Mouse (Mus musculus): ENCODE results near the gene Ddb1.
"Not testable (repeated sequence)": the region's sequence is repeated elsewhere in the genome, so short reads cannot be mapped to it uniquely, and the experiment has no call there.

Gene Ddb1

DNA sequence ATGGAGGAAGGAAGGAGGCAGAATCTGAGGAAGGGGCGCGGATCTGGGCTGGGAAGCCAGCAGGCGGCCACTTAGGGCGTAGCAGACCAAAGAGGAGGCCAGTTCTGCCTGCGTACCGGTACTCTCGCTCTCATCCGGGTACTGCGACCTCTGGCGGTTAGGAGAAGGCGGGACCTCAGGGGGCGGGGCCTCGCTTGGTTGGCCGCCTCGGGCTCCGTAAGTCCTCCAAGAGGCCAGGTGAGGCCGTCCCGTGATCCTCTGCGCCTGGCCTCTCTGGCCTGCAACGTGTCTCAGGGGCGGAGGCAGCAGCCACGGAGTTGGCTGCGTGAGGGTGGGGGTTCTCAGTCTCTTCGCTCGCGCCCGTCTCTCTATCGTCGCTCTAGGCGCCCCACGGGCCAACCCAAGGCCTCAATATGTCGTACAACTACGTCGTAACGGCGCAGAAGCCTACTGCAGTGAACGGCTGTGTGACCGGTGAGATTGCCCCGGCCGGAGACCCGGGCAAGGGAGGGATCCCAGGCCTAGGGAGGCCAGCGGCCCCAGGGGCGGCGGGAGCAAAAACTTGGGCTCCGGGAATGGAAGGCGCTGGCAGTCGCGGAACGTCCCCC lies at the start of gene Ddb1, which contains the start of gene Tkfc:
Ddb1 (plus strand) TSS at position 35 of the 608 bp plus-strand sequence.
Tkfc (minus strand) TSS at position 362 of the 608 bp plus-strand sequence.
- ATAC-seq (ENCODE audit: low TSS enrichment) = peak; percentile 90

GRCm38 (mm10) chr19:10555624-10556510 lies 49.3 kb upstream of the Ddb1 start, which contains the start of gene Tmem216:
Gene Tmem216, minus strand, starts transcription at chr19:10556238.
- peak; percentile 98 for ATAC-seq (ENCODE audit: low TSS enrichment)

GRCm38 (mm10) chr19:10557001-10557400 lies 48.1 kb upstream of the Ddb1 start:
- ATAC-seq (ENCODE audit: low TSS enrichment) = no peak

- ATAC-seq (ENCODE audit: low TSS enrichment) = no peak
Measured at GRCm38 (mm10) chr19:10557430-10557829, 47.7 kb upstream of the Ddb1 start.

- not testable (repeated sequence) for ATAC-seq (ENCODE audit: low TSS enrichment)
Measured at GRCm38 (mm10) chr19:10557837-10558375, 47.2 kb upstream of the Ddb1 start.

DNA sequence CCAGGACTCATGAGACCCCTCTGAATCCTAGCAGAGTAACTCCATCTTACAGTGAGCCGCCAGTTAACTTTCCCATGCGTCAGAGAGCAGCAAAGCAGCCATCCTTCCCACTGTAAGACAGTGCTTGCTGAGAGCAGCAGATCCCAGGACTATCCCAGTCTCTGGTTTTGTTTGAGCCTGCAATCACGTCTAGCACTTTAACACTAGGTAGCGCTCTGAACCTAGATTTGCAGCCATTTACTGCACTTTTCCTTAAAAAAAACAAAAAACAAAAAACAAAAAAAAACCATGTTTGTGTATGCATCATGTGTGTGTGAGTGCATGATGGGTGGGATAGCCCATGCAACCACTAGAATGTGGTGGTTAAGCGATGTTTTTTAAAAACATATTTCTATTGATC lies 45.0 kb upstream of the Ddb1 start:
- no peak for ATAC-seq (ENCODE audit: low TSS enrichment)

DNA sequence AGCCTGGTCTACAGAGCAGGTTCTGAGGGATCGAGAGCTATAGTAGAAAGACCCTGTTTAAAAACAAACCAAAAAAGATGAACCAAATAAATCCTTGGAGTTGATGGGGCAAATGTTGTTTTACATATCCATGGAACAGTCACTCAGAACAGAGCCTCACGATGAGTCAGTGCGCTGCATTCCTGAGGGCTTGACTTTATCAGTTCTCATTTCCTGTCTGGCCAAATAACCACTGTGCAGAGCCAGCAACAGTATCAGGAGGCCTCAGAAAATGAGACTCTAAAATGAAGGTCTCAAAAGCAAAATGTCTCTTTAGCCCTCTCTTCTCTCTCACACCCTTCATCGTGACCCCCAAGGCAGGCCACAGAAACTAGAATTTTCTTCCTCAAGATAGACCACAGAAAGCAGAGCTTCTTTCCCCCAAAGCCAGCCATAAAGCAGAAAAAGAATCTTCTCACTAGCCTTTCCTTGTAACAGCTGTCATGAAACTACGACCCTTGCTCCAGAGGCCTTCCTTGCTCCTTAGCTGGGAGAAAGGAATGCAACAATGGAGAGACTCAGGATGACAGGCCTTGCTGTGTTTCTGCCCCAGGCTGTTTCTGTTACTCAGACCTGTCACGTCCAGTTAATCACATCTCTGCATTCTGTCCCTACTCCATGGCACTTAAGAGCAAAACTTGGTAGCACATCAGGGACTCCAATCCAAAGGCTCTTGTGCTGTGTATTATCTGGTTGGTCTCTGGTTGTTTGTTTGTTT lies 43.4 kb upstream of the Ddb1 start:
- no peak for ATAC-seq (ENCODE audit: low TSS enrichment)

DNA sequence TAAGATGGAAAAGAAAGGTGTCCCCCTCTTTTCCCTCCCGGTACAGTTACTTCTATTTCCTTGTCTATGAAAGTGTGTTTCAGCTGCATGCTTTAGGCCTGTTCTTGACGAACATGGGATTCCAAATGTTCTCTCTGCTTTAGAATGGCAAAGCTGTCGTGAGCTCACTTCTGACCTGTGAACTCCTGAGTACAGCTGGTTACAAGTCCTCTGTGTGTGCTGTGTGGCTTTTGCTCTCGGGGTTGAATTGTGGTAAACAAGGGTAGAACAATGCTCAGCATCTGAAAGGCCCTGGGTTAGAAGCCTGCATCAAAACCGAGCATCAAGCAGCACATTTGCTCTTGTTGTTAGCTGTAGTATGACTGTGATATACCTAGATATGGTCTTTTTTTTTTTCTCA lies 42.8 kb upstream of the Ddb1 start:
- ATAC-seq (ENCODE audit: low TSS enrichment) = no peak

DNA sequence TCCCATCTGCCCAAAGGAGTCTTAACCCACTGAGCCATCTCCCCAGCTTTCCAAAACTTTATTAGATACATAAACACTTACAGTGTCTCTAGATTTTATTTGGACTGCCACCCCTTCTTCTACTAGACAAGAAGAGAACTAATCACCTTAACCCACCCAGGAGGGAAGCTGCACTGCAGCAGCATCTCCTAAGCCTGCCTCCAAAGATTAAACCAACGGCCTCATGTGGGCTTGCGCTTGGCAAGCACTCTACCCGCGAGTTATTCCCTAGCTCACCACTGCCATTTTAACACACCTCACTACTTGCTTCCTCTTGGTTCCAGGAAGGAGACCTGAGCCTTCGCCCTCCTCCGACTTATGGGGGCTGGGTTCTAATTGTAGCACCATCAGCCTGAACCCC lies 40.8 kb upstream of the Ddb1 start:
- ATAC-seq (ENCODE audit: low TSS enrichment) = no peak

GRCm38 (mm10) chr19:10565217-10565616 lies 39.9 kb upstream of the Ddb1 start:
- ATAC-seq (ENCODE audit: low TSS enrichment) = no peak

DNA sequence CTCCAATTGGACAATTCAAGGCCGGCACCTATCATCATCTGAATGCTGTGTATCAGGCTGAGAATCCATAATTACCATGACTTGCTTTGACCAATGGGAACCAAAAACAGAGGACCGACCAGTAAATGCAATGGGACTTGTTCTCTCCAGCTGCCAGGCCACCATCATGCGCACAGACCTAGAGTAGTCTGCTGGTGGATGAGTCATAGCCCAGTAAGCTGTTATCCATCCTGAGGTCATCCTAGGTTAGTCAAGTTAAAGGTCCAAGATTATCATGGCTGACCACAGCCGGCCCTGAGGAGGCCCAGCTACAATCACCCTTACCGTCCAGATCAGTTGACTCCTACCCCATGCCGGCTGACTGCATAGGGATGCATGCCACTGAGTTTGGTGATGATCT lies 35.5 kb upstream of the Ddb1 start:
- ATAC-seq (ENCODE audit: low TSS enrichment) = no peak

- peak; percentile 97 for ATAC-seq (ENCODE audit: low TSS enrichment)
Measured at GRCm38 (mm10) chr19:10576690-10577561, 28.2 kb upstream of the Ddb1 start, which contains the start of the genes Cyb561a3 and Tmem138. Gene Cyb561a3, plus strand, starts transcription at chr19:10577172. Gene Tmem138, minus strand, starts transcription at chr19:10577362.

- ATAC-seq (ENCODE audit: low TSS enrichment) = no peak
Measured at GRCm38 (mm10) chr19:10580102-10580501, 25.0 kb upstream of the Ddb1 start.

DNA sequence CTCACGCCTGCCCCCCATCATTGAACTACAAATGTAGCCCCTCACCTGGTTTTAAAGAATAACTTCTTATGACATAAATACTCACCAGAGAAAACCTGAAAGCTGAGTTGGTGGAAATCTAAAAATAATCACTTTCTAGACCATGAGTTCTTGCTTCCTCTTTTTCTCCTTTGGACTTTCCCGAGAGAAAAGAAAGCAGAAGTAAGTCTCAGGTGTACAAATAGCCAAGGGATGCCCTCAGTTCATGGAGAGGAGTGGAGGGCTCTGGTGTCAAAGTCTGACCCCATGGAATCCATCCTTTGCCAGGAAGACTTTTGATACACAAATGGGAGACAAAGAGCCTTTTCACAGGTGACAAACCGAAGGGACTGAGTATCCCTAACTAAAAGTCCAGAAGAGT lies 24.4 kb upstream of the Ddb1 start:
- ATAC-seq (ENCODE audit: low TSS enrichment) = no peak

DNA sequence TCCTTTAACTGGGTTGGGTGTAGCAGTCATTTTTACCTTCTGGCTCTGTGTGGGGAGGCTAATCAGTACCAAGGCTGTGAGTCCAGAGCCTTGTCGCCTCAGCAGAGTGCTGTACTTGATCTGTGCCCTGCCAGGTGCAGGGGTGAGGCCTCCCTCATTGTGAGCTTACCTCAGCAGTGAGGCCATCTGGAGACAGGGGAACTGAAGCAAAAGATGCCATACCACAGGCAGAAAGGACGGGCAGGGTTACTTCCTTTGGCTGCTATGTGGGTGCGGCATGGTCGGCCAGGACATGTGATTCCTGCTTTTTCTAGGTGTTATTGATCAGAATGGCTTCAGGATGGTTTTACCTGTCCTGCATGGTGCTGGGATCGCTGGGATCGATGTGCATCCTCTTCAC lies 23.1 kb upstream of the Ddb1 start:
- no peak for ATAC-seq (ENCODE audit: low TSS enrichment)

- ATAC-seq (ENCODE audit: low TSS enrichment) = no peak
Measured at GRCm38 (mm10) chr19:10583550-10584146, 21.5 kb upstream of the Ddb1 start.

DNA sequence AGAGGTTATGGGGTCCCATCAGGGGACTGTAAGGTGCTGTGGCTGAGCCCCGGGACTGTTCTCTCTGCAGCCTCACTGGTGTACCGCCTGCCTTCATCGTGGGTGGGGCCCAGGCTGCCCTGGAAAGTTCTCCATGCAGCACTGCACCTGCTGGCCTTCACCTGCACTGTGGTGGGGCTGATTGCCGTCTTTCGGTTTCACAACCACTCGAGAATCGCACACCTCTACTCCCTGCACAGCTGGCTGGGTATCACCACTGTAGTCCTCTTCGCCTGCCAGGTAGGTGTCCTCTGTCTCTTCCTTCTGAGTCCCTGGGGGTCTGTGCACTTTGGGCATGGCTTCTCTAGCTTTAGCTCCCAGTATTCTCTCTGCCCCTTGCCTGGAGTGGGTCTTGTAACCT lies 20.0 kb upstream of the Ddb1 start:
- ATAC-seq (ENCODE audit: low TSS enrichment) = no peak

GRCm38 (mm10) chr19:10587231-10587630 lies 17.9 kb upstream of the Ddb1 start:
- no peak for ATAC-seq (ENCODE audit: low TSS enrichment)

GRCm38 (mm10) chr19:10589127-10589857 lies 15.8 kb upstream of the Ddb1 start:
- no peak for ATAC-seq (ENCODE audit: low TSS enrichment)

DNA sequence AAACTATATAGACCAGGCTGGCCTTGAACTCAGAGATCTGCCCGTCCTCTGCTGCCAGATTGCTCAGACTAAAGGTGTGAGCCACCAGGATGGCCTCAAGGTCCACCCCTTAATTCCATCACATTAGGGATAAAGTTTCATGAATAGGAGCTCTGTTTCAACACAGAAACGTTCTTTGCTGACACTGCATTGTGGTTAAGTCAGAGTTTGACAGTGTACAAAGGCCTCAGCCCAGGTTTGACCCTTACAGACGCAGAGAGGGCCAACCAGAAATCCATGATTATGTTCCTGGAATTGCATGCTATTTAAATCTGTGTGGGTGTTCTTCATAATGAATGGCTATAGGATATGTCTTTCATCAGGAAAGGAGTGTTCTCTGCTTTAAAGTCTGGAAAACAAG lies 14.8 kb upstream of the Ddb1 start:
- ATAC-seq (ENCODE audit: low TSS enrichment) = no peak
